Mouse (Mus musculus): ENCODE measurements around the gene Runx2.

The Runx2 gene

DNA sequence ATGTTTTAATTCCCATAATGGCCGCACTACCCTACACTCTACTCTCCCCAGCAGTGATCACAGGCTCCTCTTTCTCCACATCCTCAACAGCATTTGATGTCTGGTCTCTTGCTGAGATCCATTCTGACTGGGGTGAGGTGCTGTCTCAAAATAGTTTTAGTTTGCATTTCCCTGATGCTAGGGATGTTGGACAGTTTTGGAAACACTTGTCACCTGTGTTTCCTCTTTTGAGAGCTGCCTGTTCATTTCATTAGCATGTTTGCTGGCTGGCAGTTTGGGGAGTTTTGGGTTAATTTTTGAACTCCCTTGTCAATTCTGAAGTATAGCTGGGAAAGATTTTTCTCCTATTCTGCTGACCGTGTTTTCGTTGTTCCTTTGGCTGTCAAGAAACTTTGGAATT, 340.3 kb downstream of the Runx2 start:
- DNase-seq (ENCODE audit: low read depth, low spot score), result no peak

DNA sequence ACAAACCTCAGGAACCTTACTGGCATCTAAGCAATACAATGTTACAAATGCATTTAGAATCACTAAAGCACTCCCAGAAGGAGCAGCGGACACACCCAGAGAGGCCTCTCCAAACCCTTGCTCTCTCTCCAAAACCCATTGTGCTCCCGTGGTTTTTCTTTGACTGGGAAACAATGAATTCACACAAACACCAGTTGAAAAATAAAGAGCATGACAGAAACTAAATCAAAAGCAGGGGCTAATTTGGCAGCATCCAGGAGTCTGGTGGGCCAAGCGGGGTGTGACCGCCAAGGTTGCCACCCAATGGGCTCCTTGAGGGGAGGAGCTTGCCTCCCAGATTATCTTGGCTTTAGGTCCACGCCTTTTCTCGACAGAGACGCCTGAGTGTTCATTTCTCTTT, 341.9 kb downstream of the Runx2 start:
- no peak for DNase-seq (ENCODE audit: low read depth, low spot score)

DNA sequence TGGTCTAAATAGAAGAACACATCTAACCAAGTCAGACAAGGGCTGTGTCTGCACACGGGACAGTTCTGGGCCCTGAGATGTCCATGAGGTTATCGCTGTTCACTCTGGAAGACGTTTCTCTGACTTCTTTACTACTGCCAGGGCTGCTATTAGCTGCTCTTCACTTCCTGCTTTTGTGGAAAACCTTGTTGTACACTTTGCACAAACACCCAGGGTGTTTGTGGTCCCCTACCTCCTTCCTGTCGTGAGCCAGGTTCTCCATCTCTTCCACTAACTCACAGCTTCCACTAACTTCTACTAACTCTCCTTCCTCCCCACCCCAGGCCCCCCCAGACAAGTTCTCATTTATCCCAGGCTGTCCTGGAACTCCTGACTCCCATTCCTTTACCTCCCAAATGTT, 350.9 kb downstream of the Runx2 start:
- DNase-seq (ENCODE audit: low read depth, low spot score), result no peak

DNA sequence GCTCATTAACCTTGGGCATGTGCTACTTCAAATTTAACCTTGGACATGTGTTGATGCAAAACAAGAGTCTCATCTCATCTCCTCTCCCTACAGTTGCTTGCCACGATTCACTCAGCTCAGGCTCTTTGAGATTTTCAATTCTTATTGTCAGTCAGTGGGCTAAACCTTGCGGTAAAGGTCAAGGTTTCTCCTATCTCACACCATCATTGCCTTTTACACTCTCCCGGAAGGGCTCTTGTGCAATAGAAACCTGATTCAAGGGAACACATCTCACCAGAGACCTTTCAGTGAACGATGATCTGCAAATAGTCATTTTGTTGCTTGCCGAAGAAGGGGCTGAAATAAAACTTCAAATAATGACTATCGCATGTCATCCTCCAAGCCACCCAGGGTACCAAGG, 354.4 kb downstream of the Runx2 start:
- peak; percentile 6 for DNase-seq (ENCODE audit: low read depth, low spot score)

DNA sequence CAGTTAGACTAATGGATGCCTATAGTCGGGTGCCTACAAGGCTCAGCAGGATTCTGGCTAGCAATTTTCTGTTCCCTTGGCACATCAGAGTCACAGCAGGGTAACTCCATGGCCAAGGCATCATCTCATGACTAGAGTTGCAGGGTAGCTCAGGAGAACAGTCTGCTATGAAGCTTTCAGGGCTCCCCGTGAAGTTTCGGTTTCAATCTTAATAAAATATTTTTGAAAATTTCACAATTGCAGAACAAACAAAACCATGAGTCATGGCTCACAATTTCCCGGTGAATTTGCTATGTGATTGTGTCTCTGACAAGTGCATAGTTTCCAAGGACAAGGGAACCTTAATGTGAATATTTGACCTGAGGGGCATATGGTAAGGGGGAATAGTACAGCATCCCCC, 355.6 kb downstream of the Runx2 start:
- peak; percentile 33 for DNase-seq (ENCODE audit: low read depth, low spot score)

DNA sequence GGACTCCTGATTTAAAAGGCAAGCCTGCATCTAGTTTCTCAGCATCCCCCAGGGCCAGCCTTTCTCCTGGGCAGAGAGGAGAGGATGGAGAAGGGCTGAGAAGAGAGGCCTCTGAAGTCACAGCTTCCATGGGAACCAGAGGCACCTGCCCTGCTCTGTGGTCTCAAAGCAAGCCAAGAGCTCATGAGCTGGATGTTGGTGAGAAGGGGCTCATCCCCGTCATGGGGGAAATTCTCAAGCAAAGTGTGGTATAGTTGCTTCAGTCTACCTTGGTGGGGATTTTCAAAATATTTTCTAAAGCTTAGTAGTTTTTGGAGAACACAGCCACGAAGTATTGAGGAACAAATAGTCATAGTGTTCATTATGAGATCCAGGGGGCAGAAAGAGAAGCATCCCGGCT, 357.9 kb downstream of the Runx2 start:
- peak; percentile 6 for DNase-seq (ENCODE audit: low read depth, low spot score)

DNA sequence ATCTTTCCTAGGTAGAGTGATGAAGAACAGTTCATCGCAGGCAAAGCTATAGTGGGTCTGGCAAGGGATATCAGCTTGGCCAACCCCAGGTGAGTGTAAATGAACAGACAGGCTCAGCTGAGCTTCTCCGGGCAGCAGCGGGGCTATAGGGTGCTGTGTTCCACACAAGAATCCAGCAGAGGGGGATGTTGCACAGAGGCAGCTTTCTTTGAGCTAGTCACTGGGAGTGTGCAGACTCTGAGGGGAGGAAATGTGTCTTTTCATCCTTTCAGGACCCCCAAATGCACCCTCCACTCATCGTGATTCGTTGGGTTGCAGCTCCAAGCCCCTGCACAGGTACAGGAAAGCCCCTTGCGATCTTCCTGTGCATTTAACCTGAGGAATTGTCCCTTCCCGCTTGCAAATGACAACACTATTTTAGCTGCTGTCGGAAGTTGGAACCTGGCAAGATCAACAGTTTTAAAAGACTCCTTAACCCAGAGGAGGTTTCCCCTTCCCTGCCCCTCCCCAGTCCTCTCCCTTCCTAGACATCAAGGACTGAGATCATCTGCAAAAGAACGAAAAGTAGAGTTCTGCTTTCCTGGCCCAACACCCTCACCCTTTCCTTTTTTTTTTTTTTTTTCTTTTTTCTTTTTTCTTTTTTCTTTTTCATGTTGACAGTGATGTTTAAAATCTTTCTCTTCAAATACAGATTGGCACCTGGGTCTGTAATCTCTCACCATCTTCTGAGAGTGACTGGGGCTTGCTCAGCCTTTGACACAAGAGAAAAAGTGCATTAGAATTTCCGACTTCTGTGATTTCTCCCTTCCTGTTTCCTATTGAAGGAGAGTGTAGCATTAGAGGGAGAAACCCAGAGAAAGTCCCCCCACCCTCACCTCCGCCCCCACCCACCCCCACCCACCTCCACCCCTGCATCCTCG, 358.7 kb downstream of the Runx2 start:
- DNase-seq (ENCODE audit: low read depth, low spot score), result peak; percentile 80

DNA sequence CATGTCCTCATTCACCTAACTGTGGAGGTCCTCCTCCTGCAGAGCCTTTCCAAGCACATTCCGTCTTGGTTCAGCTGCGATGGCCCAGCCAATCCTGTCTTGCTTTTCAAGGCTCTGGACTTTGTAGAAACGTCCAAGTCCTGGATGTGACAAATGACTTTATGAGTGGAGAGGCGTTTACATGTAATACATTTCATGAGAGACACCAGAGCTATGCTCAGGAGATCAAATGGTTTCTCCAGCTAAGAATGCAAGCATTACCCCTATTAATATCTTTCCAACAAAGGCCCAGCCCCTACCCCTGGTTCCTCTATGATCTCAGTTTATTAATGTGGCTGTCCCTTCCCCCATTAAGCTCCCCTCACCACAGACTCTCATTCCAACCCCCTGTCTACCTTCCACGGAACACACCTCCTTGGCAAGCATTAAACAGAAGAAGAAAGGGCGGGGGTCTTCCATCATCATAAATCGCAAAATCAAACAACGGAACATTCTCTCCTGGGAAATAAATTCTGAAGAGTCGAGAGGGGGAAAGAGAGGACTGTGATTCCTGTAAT, 364.6 kb downstream of the Runx2 start:
- no peak for DNase-seq (ENCODE audit: low read depth, low spot score)

Data from CD4-positive, CD25-positive, alpha-beta regulatory T cell, adult 2 months (primary cell).